Mouse (Mus musculus): ENCODE results near the gene Cldn18.

- TF ChIP-seq MAFK (IDR thresholded peaks at IDR 0.05; ENCODE audit: insufficient read depth, low read depth, low read length) (no peak), ZC3H11A (IDR thresholded peaks at IDR 0.05; ENCODE audit: borderline replicate concordance, low read depth, low read length) (no peak), ZNF384 (IDR thresholded peaks at IDR 0.05; ENCODE audit: low read depth, low read length) (no peak), CHD2 (IDR thresholded peaks at IDR 0.05; ENCODE audit: low read depth, low read length) (no peak), HCFC1 (IDR thresholded peaks at IDR 0.05; ENCODE audit: borderline replicate concordance, insufficient read depth, low read length) (no peak)
These were observed 10.8 kb upstream of the Cldn18 start for GRCm38 (mm10) chr9:99727819-99728218.

All from ES-E14 (cell line).